Mouse (Mus musculus) left cerebral cortex, postnatal 4 days (tissue): ENCODE data around the gene Mettl7b. TPM values are rescaled to one million over a fixed set of nuclear protein-coding genes. Genes with fewer than 3 reads are reported as not detected.
"Not testable (repeated sequence)": the region's sequence is repeated elsewhere in the genome, so short reads cannot be mapped to it uniquely, and the experiment has no call there.

Source experiments
- DNase-seq: peaks from one replicate; pipeline ENCODE4 v3.0.0-alpha.2; 2022
- intact Hi-C: fragments of 180-260 bp; cut with DNase I; formaldehyde crosslinking; loops from one replicate; pipeline ENCODE4 v1.15.1; 2025
- total RNA-seq, 2 experiments: library from RNA; stranded (reverse); gene quantifications; 2 replicates each; pipeline ENCODE4 v1.2.3; 2021

Mettl7b gene
- total RNA-seq = not detected

- intact Hi-C loops = no loop called here
Observed at GRCm38 (mm10) chr10:128960590-128961584, at the start of gene Mettl7b. Mettl7b (minus strand) TSS chr10:128960988.

DNA sequence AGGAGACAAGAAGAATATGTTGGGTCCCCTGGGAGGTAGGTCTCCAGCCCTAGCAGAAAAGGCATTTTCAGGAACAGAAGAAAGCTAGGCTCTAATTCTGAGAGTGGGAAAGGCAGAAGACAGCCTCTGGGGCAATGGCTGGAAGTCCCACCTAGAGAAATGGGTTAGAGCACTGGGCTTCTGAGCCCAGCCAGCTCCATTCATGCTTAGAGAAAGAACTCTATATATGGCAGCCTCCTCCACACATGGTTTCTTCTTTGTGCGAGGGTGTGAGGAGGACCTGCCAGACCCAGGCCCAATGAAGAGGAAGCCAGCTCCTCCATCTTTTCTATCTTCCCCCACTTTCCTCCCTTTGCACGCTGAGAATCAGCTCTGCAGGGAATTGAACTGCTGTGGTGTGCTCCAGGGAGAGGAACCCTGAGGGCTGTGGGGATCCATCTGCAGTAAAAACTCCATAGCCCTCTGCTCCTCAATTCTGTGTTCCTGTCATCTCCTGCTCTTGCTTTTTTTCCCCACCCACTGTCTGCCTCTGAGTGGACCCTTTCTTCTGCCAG lies 49.6 kb upstream of the Mettl7b start, which contains the start of gene Olfr763:
TSS of gene Olfr763 (plus strand) at position 504 of the 554 bp plus-strand sequence.
- no peak for DNase-seq
- intact Hi-C loops = no loop called here

More at GRCm38 (mm10) chr10:128960590-128961584, at the start of gene Mettl7b:
- DNase-seq = no peak

- intact Hi-C loops = no loop called here
- DNase-seq = no peak
Observed at GRCm38 (mm10) chr10:129004032-129004920, 43.5 kb upstream of the Mettl7b start.

DNA sequence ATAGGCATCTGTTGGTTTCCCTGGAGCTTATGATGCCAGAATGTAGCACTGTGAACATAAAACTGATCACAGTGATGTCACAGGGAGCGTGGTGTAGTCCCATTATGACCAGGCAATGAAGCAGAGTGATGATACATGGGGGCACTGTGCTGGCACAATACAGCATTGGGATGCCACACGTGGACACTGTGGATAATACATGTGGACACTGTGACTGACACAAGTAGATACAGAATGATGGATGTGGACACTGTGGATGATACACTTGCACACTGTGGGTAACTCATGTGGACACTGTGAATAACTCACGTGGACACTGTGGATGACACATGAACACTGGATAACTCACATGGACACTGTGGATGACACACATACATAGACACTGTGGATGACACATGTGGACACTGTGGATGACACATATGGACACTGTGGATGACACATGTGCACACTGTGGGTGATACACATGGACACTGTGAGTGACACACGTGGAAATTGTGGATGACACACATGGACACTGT lies 35.8 kb upstream of the Mettl7b start:
- intact Hi-C loops = no loop called here
- DNase-seq = no peak

DNA sequence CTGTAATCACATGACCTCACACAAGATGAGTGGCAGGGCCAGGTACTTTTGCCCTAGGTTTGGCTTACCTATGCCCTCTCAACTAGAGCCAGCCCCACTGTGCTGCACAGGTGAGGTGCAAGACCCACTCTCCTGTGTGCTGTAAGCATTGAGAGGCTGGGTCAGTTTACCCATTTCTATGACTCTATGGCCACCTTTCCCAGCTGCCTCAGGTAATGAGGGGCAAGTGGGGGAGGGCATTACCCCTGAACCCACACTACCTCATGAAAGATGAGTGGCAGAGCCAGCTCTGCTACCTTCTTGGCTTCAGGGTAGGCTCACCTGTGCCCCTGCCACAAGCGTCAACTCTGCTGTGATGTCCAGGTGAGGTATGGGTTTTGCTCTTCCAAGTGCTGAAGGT lies 35.0 kb upstream of the Mettl7b start:
- intact Hi-C loops = no loop called here

GRCm38 (mm10) chr10:128990994-128991393 lies 30.2 kb upstream of the Mettl7b start:
- no peak for DNase-seq
- intact Hi-C loops = no loop called here

More for the DNA sequence above, 35.0 kb upstream of the Mettl7b start:
- DNase-seq = no peak

GRCm38 (mm10) chr10:128990129-128990850 lies 29.5 kb upstream of the Mettl7b start:
- DNase-seq, intact Hi-C loops: not testable (repeated sequence)

- DNase-seq, intact Hi-C loops: not testable (repeated sequence)
Observed at GRCm38 (mm10) chr10:128989131-128989530, 28.3 kb upstream of the Mettl7b start, which contains the start of gene Olfr9. Olfr9 (plus strand) TSS chr10:128989431.

GRCm38 (mm10) chr10:128980644-128981365 lies 20.0 kb upstream of the Mettl7b start:
- DNase-seq = no peak
- intact Hi-C loops = no loop called here

DNA sequence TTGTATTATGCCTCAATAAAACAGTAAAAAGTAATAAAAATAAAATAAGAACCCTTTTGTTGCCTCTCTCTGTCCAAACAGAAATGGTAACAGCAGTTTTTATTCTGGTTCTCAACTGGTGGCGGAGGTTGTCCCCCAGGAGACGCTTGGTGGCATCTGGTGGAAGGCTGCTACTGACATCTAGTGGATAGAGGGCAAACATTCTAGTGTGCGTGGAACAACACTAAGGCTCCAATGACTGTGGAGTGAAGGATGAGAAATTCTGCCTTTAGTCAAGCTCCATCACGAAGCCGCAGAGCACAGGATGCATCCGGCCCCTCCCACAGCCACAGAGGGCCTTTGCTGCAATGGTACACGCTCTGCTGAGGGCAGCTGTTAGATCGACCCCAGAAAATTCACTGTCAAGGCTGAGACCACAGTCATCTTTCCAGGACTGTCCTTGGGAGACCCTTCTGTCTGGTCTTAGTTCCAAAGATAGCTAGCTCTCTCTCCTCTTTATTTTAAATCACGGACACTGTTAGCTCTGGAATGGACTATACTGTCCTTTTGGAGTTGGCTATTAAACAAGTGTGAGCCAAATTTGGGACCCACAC lies 16.8 kb upstream of the Mettl7b start:
- DNase-seq = peak; percentile 66

GRCm38 (mm10) chr10:128976395-128976794 lies 15.6 kb upstream of the Mettl7b start:
- DNase-seq = no peak
- intact Hi-C loops = loop anchor here (10.0 kb wide), 1 partner anchor 132 kb away; no protein-coding TSS in a partner anchor

More for the DNA sequence above, 16.8 kb upstream of the Mettl7b start:
- intact Hi-C loops = loop anchor here (10.0 kb wide), 1 partner anchor 133 kb away; no protein-coding TSS in a partner anchor

DNA sequence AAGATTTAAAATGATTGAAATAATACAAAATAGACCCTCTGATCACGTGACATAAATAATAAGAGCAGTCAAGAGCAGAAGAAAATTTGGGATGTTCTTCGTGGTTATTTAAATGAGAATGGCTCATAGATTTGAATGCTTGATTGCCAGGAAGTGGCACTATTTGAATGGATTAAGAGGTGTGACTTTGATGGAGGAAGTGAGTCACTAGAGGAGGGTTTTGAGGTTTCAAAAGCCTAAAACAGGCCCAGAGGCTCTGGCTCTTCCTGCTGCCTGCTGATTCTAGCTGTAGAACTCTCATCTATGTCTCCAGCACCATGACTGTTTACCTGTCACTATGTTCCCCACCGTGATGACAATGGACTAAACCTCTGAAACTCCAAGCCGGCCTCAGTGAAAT lies 12.1 kb upstream of the Mettl7b start:
- DNase-seq = no peak
- intact Hi-C loops = loop anchor here (10.0 kb wide), 1 partner anchor 128 kb away; no protein-coding TSS in a partner anchor

- intact Hi-C loops = loop anchor here (10.0 kb wide), 1 partner anchor 126 kb away; no protein-coding TSS in a partner anchor
Observed at GRCm38 (mm10) chr10:128970740-128971250, 10.0 kb upstream of the Mettl7b start.

DNA sequence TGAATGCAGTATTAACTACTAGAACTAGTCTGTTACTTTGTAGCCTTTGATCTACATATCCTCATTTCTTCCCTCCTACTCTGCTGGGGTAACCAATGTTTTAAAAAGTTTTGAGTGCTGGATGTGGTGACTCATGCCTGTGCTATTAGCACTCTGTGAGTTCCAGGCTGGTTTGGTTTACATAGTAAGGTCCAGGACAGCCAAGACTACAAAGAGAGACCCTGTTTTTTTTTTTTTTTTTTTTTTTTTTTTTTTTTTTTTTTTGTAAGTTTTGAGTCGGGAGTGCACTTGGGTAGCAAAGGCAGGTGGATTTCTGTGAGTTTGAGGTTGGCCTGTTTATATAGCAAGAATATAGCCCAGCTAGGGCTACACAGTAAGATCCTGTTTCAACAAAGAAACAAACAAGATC lies 7.6 kb upstream of the Mettl7b start:
- DNase-seq = no peak
- intact Hi-C loops = no loop called here

More at GRCm38 (mm10) chr10:128970740-128971250, 10.0 kb upstream of the Mettl7b start:
- no peak for DNase-seq

DNA sequence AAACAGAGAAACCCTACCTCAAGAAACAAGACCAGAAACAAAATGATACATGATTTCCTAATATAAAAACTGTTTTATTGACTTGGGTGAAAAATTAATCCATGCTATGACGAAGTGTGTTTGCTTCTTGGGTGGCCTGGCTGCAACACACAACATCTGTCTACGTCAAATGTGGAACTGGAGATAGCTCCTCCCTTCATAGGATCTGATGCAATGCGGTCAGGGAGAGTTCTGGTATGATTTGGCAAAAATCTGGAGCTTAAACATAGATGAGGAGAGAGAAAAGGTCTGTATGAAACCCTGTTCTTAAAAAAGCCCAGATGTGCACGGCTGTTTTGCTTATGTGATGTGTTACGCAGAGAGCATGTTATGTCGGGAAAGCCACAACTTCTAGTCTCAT lies 5.1 kb upstream of the Mettl7b start:
- intact Hi-C loops = no loop called here
- DNase-seq = no peak

DNA sequence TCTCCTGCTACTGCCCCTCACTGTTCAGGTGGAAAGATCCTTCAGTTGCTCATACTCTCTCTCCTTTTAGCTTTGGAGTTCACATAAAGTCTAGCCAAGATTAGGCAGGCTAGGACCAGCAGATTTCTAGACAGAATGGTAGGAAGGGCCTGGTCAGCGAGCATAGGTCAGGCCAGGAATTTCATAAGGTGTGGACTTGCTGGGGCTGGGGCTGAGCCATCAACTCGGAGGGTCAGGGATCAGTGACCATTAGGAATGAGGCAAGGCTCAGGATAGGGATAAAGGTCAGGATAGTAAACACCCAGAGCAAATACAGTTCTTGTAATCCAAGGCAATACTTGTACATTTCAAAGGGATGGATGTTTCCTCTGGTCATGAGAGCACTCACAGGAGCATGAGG lies 4.2 kb upstream of the Mettl7b start:
- intact Hi-C loops = no loop called here
- DNase-seq = no peak

DNA sequence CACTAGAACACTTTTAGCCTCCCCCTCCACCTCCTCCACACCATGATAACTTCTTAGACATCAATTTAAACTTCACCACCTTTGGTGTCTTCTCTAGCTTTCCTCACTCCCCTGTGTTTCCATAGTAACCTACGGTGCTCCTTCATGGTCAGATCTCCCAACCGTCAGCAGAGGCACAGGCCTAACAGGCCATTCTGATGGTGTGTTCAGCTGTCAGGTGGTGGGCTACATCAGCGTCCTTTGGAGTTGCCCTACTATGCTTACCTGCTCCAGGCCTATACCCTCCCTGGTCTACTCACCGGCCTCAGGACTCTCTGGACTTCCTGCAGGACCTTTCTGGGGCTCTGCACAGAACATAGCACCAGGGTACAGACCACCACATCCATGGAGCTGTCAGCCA lies 646 bp downstream of the Mettl7b start:
- no peak for DNase-seq
- intact Hi-C loops = no loop called here

GRCm38 (mm10) chr10:128958340-128958739 lies 2.4 kb downstream of the Mettl7b start:
- no peak for DNase-seq
- intact Hi-C loops = no loop called here
